Mouse (Mus musculus) bone marrow macrophage, adult 2 months (primary cell): ENCODE data around the gene Tmem109. TPM values are rescaled to one million over a fixed set of nuclear protein-coding genes. Genes with fewer than 3 reads are reported as not detected.

Experiments
- H3K27ac ChIP-seq: 2 replicates; pipeline ENCODE4 v1.5.1; 2012; ENCODE audit warnings: low read depth, low read length; ENCODE audit not compliant: insufficient read depth
- H3K4me1 ChIP-seq: 2 replicates; pipeline ENCODE4 v1.6.1; 2012; ENCODE audit warnings: low read length; ENCODE audit not compliant: control insufficient read depth, insufficient read depth
- H3K4me3 ChIP-seq: 2 replicates; pipeline ENCODE4 v1.5.1; 2012; ENCODE audit warnings: mild to moderate bottlenecking, low read length, moderate library complexity; ENCODE audit not compliant: insufficient read depth
- CTCF ChIP-seq: IDR thresholded peaks from 2 replicates; pipeline ENCODE4 v1.5.1; 2012; ENCODE audit warnings: low read depth, mild to moderate bottlenecking, low read length, moderate library complexity
- POLR2A ChIP-seq: IDR thresholded peaks from 2 replicates; pipeline ENCODE4 v1.6.1; 2012; ENCODE audit warnings: mild to moderate bottlenecking, low read depth, low read length, borderline replicate concordance
- polyA plus RNA-seq: library from polyadenylated mRNA; stranded (reverse); fragments of >200 nt; gene quantifications from 2 replicates; pipeline ENCODE4 v1.2.4, GENCODE M21; 2012; ENCODE audit not compliant: missing spikeins, insufficient read depth, insufficient read length

Tmem109 gene
- polyA plus RNA-seq, 1 experiment = 80.6 TPM

DNA sequence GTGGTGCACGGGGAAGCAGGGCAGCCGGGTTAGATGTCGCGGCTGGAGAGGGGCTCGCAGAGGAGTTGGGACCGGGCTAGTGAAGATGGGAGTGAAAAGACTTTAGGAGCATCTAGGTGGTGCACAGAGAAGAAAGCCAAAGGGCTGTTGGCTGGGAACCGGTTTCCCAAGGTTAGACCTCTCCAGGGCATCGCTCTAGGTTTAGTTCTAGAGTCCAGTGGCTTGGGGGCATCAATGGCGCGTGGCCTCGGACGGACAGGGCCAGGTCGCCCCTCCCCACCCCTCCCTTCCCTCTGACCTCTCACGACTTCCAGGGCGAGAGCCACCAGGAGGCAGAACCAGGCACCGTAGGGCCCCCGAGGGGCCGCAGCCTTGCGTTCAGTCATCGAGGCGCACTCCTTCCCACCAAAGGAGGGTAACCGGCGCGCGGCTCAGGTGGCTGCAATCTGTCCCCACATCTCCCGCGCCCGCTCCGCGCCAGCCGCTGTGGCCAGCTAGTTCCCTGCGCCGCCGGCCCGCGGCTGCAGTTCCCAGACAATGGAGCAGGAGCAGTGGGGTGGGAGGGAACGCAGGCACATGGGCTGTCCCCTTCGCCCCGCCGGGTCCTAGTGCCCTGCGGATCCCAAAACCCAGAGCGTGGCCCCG, 12.4 kb downstream of the Tmem109 start:
- TF ChIP-seq POLR2A (no peak), CTCF (no peak)
- Histone ChIP-seq H3K4me1 (peaks cover 11% of the 10 kb centered on the region), H3K4me3 (peak overlapping the region; percentile 60)

DNA sequence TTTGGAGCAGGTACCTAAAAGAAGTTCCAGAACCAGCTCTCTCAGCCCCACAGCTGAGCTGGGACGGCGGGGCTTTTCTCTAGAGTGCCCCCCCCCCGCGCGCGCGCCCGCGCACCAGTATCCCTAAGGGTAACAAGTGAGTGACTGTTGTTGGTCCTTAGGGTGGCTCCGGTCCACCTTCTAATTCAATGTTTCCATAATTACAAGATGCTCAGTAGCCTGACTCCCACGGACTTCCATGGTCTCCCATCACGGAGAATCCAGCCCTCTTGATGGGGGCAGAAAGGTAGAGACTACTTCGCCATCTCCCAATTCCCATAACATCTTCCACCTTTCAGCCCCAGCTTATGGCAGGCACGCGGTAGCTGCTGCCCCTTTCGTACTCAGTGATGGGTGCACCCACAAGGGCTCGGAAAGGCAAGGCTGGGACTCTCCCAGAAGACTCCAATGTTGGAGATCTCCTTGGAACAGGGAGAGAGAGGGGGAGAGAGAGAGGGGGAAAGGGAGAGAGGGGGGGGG, 13.1 kb downstream of the Tmem109 start:
- Histone ChIP-seq H3K27ac (no peak overlapping the region), H3K4me1 (peaks cover 11% of the 10 kb centered on the region), H3K4me3 (peak overlapping the region; percentile 60)
- TF ChIP-seq CTCF (no peak), POLR2A (no peak)

More for the DNA sequence above, 12.4 kb downstream of the Tmem109 start:
- no peak overlapping the region for H3K27ac ChIP-seq

DNA sequence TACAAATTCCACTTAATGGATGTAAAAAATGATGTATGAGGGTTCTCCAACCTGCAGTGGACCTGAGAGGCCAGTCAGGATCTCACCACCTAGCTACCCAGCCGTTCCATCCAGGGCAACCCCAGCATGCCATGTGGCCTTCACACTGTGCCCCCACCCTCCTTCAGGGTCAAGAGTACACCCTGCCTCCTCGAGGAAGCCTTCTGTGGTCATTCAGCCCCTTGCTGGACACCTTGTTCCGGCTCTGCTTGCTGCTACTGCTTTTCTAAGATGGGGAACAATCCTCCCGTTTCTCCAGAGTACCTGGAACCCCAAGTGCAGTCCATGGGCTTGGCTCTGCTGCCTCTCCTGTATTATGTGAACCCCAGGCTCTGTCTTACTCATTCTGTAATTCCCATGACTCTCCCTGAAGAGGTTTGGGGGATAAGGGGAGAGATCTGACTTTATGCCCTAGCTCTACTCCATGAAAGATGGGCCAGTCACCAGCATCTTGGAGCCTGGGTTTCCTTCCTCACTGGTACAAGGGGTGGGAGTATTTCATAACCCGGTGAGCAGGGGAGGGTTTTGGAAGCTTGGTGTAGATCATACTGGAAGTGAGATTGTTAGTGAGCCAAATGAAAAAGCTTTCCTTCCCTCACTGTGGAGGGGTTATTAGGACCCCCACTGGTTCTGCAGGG, 13.7 kb downstream of the Tmem109 start:
- Histone ChIP-seq H3K4me1 (peaks cover 11% of the 10 kb centered on the region), H3K27ac (no peak overlapping the region), H3K4me3 (peak overlapping the region; percentile 60)
- TF ChIP-seq CTCF = no peak
- TF ChIP-seq POLR2A = no peak

DNA sequence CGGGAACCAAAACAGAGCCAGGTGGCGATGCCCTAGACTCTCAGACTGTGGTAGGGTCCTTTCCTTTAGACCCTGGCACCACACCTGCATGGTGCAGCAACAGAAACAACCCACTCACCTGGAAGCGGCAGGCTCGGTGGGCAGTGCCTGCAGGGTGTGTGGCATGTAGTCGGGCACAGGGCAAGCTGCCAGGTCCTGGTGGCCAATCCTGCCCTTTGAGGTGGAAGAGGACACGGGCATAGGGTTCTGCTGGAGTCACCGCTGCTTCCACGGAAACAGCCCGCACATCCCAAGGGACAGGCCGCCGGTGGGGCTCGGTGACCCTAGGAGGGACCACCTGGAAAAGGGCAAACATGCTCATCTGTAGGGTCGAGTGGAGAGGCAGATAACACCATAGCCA, 15.4 kb downstream of the Tmem109 start:
- no peak overlapping the region for H3K4me3 ChIP-seq
- no peak overlapping the region for H3K27ac ChIP-seq
- no peak for TF ChIP-seq POLR2A
- TF ChIP-seq CTCF = no peak
- H3K4me1 ChIP-seq = peaks cover 11% of the 10 kb centered on the region

DNA sequence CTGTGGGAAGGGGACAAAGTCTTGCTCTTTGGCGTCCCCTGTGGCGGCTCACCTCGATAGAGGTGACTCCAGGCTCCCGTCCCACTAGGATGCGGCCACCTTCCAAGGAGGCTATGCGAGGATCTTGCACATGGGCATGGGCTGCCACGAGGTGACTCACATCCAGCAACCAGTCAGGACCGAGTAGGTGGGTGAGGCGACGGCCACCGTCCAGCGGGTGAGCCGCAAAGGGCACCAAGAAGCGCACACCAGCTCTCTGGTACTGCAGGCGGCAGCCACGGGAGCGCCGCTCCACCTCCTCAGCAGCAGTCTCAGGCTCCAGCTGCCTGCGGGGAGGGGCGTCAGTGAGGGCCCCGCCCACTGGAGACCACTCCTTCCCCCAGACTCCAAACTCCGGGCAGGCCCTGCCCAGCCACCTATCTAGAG, 21.7 kb downstream of the Tmem109 start:
- H3K4me1 ChIP-seq = peaks cover 17% of the 10 kb centered on the region
- no peak overlapping the region for H3K4me3 ChIP-seq
- TF ChIP-seq CTCF (no peak), POLR2A (no peak)
- no peak overlapping the region for H3K27ac ChIP-seq

DNA sequence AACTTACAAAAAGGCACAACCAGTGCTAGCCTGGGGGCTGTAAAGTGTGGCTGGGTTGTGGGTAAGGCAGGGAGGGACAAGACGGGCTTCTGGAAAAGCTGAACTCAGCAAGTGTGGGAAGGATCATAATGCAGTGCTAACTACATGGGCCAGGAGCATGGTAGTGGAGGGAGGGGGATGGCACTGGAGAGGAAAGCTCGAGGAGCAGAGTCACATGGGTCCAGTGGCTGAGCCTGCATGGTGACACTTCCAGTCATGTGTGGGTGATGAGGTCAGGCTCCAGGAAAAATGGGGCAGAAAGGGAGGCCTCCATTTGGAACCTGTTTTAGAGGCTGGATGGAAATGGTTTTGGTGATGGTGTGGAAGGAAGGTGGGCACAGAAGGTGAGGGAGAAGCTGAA, 25.3 kb downstream of the Tmem109 start:
- TF ChIP-seq POLR2A (no peak), CTCF (no peak)
- Histone ChIP-seq H3K27ac (peak overlapping the region; percentile 42), H3K4me1 (peaks cover 17% of the 10 kb centered on the region), H3K4me3 (no peak overlapping the region)

DNA sequence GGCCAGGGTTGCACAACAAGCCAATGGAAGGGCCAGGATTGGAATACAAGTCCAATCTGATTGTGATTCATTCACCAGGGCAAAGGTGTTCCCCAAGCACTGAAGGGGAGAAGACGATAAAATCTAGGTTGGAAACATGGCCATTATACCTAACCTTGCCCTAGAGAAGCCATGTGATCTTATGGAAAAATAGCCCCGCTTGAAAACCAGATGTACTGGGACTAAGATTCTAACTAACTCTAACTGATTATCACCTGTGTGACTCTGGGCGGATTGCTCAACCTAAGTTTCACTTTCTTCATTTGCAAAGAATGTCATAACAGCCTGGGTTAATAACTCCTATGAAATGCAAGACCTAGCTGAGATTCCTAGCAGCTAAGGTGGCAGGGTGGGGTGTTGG, 26.4 kb downstream of the Tmem109 start:
- TF ChIP-seq CTCF (no peak), POLR2A (no peak)
- Histone ChIP-seq H3K4me3 (no peak overlapping the region), H3K4me1 (peaks cover 17% of the 10 kb centered on the region), H3K27ac (no peak overlapping the region)

DNA sequence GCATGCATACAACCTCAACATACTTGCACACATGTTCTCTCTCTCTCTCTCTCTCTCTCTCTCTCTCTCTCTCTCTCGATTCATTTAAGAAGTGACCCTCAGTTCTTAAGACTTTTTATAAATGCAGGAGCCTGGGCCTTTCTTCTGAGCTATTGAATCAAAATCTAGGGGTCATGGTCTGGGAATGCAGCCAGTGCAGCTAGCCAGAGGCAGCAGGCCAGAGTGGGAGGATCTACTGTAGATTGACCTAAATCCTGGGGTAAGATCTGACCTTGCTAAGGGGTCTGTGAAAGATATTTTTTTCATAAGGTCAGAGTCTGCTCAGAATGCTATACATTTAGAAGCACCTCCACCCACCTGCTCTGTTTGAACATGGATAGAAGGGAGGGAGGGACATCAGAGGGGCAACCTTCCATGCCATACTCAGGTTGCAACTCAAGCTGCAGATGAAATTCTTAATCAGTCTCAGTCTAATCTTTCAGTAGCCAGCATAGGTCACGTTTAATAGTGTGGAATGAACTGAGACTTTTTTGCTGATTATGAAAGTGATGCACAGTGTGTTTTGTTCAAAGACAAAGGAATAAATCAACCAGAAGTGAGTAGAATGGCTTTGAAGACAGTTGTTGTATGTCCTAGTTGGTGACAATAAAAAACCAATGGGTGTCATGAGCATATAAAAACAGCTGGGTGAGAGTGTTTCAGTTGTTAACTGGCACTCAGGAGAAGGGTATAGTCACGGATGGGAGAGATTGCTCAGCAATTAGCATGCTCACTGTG, 34.3 kb downstream of the Tmem109 start:
- H3K27ac ChIP-seq = no peak overlapping the region
- H3K4me1 ChIP-seq = peaks cover 29% of the 10 kb centered on the region
- TF ChIP-seq POLR2A (no peak), CTCF (no peak)
- H3K4me3 ChIP-seq = no peak overlapping the region

DNA sequence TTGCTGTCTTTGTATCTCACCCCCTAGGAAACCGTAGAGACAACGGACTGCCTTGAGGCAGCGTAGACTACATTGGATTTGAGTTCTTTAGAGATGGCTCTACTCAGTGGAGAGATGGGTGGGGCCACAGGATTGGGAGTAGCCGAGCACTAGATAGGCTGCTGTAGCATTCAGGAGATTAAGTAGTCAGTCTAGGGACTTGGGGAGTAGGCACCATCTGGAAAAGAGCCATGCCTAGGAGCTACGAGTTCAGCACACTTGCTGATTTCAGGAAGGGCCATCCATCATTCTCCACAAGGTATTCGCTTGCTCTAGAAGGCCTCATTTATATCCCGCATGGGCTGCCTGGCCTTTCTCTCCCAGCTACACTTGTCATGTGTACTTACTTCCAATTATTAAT, 35.7 kb downstream of the Tmem109 start:
- H3K27ac ChIP-seq = no peak overlapping the region
- H3K4me3 ChIP-seq = no peak overlapping the region
- TF ChIP-seq CTCF = no peak
- TF ChIP-seq POLR2A = no peak
- peaks cover 31% of the 10 kb centered on the region for H3K4me1 ChIP-seq

DNA sequence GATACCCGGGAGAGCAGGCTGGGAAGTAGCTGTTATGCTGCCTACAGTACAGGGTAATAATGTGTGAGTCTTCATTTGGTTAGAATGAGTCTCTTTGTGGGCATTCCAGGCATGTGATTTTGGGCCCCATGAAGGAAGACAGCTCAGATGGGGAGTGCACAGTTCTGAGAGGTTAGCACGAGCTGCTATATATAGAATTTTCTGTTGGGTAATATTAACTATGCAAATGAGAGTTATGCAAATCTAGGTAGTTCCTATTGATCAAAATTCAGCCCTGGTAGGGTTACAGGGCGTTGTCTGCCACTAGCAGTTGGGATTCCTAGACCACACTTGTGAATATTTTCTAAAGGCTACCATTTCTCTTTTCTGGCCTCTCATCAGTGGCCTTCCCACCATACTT, 36.3 kb downstream of the Tmem109 start:
- H3K4me3 ChIP-seq = no peak overlapping the region
- no peak overlapping the region for H3K27ac ChIP-seq
- no peak for TF ChIP-seq POLR2A
- no peak for TF ChIP-seq CTCF
- H3K4me1 ChIP-seq = peaks cover 36% of the 10 kb centered on the region

DNA sequence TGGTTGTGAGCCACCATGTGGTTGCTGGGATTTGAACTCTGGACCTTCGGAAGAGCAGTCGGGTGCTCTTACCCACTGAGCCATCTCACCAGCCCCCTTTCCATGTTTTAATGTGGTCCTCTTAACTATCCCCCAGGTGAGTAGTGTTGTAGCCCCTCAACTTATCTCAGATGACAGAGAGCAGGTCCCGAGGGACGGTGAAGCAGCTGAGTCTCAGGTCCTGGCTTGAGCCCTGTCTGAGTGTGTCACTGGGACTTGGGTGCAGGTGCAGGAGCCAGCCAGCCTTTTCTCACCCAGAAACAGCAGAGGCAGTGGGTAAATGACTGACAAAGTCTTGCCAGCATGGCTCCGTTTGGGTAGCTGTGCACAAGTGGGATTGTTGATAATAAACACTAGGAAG, 37.6 kb downstream of the Tmem109 start:
- Histone ChIP-seq H3K4me1 (peaks cover 42% of the 10 kb centered on the region), H3K27ac (no peak overlapping the region), H3K4me3 (peak overlapping the region; percentile 48)
- TF ChIP-seq POLR2A (no peak), CTCF (no peak)
